In genomic region chr4:48770954-48771665, GRCm38 (mm10) we compare ENCODE assay signal across 9 mouse cellular contexts.
DNase-seq lines count a peak whose midpoint lies in the region; ATAC-seq and TF ChIP-seq lines count a peak whose summit lies in the region.
"Had no signal": no experiment of that assay in that cellular context is flagged by ENCODE, and none has a peak within 500 bp of the region (broad histone marks: within the 10 kb centered on the region; RNA-seq: fewer than 3 reads in every experiment).

No protein-coding gene starts in this region.

- no peaks in the 10 kb centered on the region for H3K9me3 ChIP-seq in liver, postnatal 0 days (ENCODE audit: low read length)
- no peaks in the 10 kb centered on the region for H3K9me3 ChIP-seq in liver, embryonic 12.5 days (replicated peaks)

- peak; percentile 67 for TF ChIP-seq CTCF in liver, postnatal 0 days (IDR thresholded peaks at IDR 0.05; ENCODE audit: low read depth)

- H3K27me3 ChIP-seq in liver, postnatal 0 days (ENCODE audit: insufficient read depth, low read length), result no peaks in the 10 kb centered on the region
- no peaks in the 10 kb centered on the region for H3K27me3 ChIP-seq in liver, embryonic 12.5 days (replicated peaks)
- H3K27me3 ChIP-seq: megakaryocyte, embryonic 14.5 days had no signal

- no peaks in the 10 kb centered on the region for H3K4me1 ChIP-seq in liver, postnatal 0 days (ENCODE audit: insufficient read depth)
- H3K4me1 ChIP-seq in liver, embryonic 12.5 days, result no peaks in the 10 kb centered on the region
- H3K4me1 ChIP-seq: megakaryocyte, embryonic 14.5 days had no signal

- H3K27ac ChIP-seq in liver, postnatal 0 days (ENCODE audit: low read depth), result no peak overlapping the region
- no peak overlapping the region for H3K27ac ChIP-seq in liver, embryonic 12.5 days

- H3K36me3 ChIP-seq in liver, postnatal 0 days (replicated peaks; ENCODE audit: insufficient read depth, low read length), result no peaks in the 10 kb centered on the region
- H3K36me3 ChIP-seq in liver, embryonic 12.5 days, result no peaks in the 10 kb centered on the region

- TF ChIP-seq EP300 in liver, postnatal 0 days (IDR thresholded peaks at IDR 0.05; ENCODE audit: low read depth), result no peak

- intact Hi-C loops in left cerebral cortex, postnatal 4 days (cut with DNase I), result loop anchor here (5.0 to 10.0 kb wide), 4 partner anchors 79 to 854 kb away; partner anchors contain the start of gene Plppr1

- 33% methylated on average over 14 of the region's 14 CpGs for WGBS in liver, postnatal 0 days (ENCODE audit: insufficient replicate concordance)
- WGBS in liver, embryonic 12.5 days (ENCODE audit: insufficient replicate concordance), result 27% methylated on average over 14 of the region's 14 CpGs

- no peak overlapping the region for H3K4me3 ChIP-seq in liver, postnatal 0 days (ENCODE audit: low read depth, low read length)
- H3K4me3 ChIP-seq in liver, embryonic 12.5 days, result no peak overlapping the region
- H3K4me3 ChIP-seq: megakaryocyte, embryonic 14.5 days had no signal

- ATAC-seq in liver, postnatal 0 days, result 0 out of 2 replicates have a peak, but pooled peaks have one; percentile 21
- ATAC-seq in liver, embryonic 12.5 days, result no peak
- ATAC-seq in monocyte, adult 5-6 weeks (replicated peaks; ENCODE audit: insufficient number of reproducible peaks, low FRiP score, low TSS enrichment, poor library complexity, severe bottlenecking), result no peak

- H3K9ac ChIP-seq in liver, postnatal 0 days (replicated peaks), result no peak overlapping the region
- no peak overlapping the region for H3K9ac ChIP-seq in liver, embryonic 12.5 days

- peak; percentile 27 for DNase-seq in liver, postnatal 0 days
- peak; percentile 34 for DNase-seq in cerebellum, adult 9-10 months
- DNase-seq in frontal cortex, postnatal 25 days (ENCODE audit: low spot score in 2 of 2), result peak; percentile 19 to 41
- peak; percentile 33 to 38 for DNase-seq in kidney, adult 8-10 months
- DNase-seq in left cerebral cortex, postnatal 4 days, result peak; percentile 29
- DNase-seq in neural tube, embryonic 10.5 days (ENCODE audit: extremely low spot score, low spot score), result peak; percentile 22

- no peak overlapping the region for H3K4me2 ChIP-seq in liver, postnatal 0 days (ENCODE audit: low read depth, low read length)
- no peak overlapping the region for H3K4me2 ChIP-seq in liver, embryonic 12.5 days
